Mouse (Mus musculus): Measurements from ENCODE around the gene Capn9. TPM values are rescaled to one million over a fixed set of nuclear protein-coding genes. Genes with fewer than 3 reads are reported as not detected.

The Capn9 gene
- polyA plus RNA-seq, 1 experiment from 2014 or later, result 0.14 TPM

GRCm38 (mm10) chr8:124586556-124586955, 10.6 kb downstream of the Capn9 start:
- H3K36me3 ChIP-seq (ENCODE audit: control insufficient read depth, insufficient read depth), result no peaks in the 10 kb centered on the region
- WGBS, result 86% methylated on average over 2 of the region's 2 CpGs
- H3K9me3 ChIP-seq (ENCODE audit: control insufficient read depth, low read length), result no peaks in the 10 kb centered on the region
- H3K27me3 ChIP-seq (replicated peaks; ENCODE audit: control insufficient read depth, insufficient read depth, low read length), result no peaks in the 10 kb centered on the region
- no peak overlapping the region for H3K27ac ChIP-seq (ENCODE audit: low read length)
- ATAC-seq, result no peak
- no peaks in the 10 kb centered on the region for H3K4me1 ChIP-seq (replicated peaks; ENCODE audit: control insufficient read depth, insufficient read depth, low read length)
- no peak overlapping the region for H3K4me3 ChIP-seq (replicated peaks; ENCODE audit: low read length)
- no peak overlapping the region for H3K9ac ChIP-seq (replicated peaks; ENCODE audit: low read depth, low read length)
- no peak overlapping the region for H3K4me2 ChIP-seq (ENCODE audit: low read length)

GRCm38 (mm10) chr8:124589393-124589792, 13.5 kb downstream of the Capn9 start:
- Histone ChIP-seq H3K36me3 (ENCODE audit: control insufficient read depth, insufficient read depth) (no peaks in the 10 kb centered on the region), H3K27me3 (replicated peaks; ENCODE audit: control insufficient read depth, insufficient read depth, low read length) (no peaks in the 10 kb centered on the region), H3K9me3 (ENCODE audit: control insufficient read depth, low read length) (no peaks in the 10 kb centered on the region), H3K4me1 (replicated peaks; ENCODE audit: control insufficient read depth, insufficient read depth, low read length) (no peaks in the 10 kb centered on the region), H3K4me3 (replicated peaks; ENCODE audit: low read length) (no peak overlapping the region), H3K27ac (ENCODE audit: low read length) (no peak overlapping the region), H3K4me2 (ENCODE audit: low read length) (no peak overlapping the region), H3K9ac (replicated peaks; ENCODE audit: low read depth, low read length) (no peak overlapping the region)
- 81% methylated on average over 4 of the region's 4 CpGs for WGBS
- ATAC-seq, result no peak

- H3K9me3 ChIP-seq (ENCODE audit: control insufficient read depth, low read length), result no peaks in the 10 kb centered on the region
- H3K27me3 ChIP-seq (replicated peaks; ENCODE audit: control insufficient read depth, insufficient read depth, low read length), result no peaks in the 10 kb centered on the region
- WGBS, result 71% methylated on average over 5 of the region's 5 CpGs
- H3K9ac ChIP-seq (replicated peaks; ENCODE audit: low read depth, low read length), result no peak overlapping the region
- no peak overlapping the region for H3K27ac ChIP-seq (ENCODE audit: low read length)
- H3K4me2 ChIP-seq (ENCODE audit: low read length), result no peak overlapping the region
- no peaks in the 10 kb centered on the region for H3K36me3 ChIP-seq (ENCODE audit: control insufficient read depth, insufficient read depth)
- no peak for ATAC-seq
- H3K4me3 ChIP-seq (replicated peaks; ENCODE audit: low read length), result no peak overlapping the region
- no peaks in the 10 kb centered on the region for H3K4me1 ChIP-seq (replicated peaks; ENCODE audit: control insufficient read depth, insufficient read depth, low read length)
Observed at GRCm38 (mm10) chr8:124604066-124604465, 28.2 kb downstream of the Capn9 start.

- Histone ChIP-seq H3K9ac (replicated peaks; ENCODE audit: low read depth, low read length) (no peak overlapping the region), H3K27ac (ENCODE audit: low read length) (no peak overlapping the region)
Observed at GRCm38 (mm10) chr8:124608239-124608971, 32.5 kb downstream of the Capn9 start.

GRCm38 (mm10) chr8:124608972-124609353, 33.1 kb downstream of the Capn9 start:
- Histone ChIP-seq H3K4me3 (replicated peaks; ENCODE audit: low read length) (no peak overlapping the region), H3K27me3 (replicated peaks; ENCODE audit: control insufficient read depth, insufficient read depth, low read length) (no peaks in the 10 kb centered on the region), H3K9ac (replicated peaks; ENCODE audit: low read depth, low read length) (no peak overlapping the region), H3K36me3 (ENCODE audit: control insufficient read depth, insufficient read depth) (no peaks in the 10 kb centered on the region), H3K9me3 (ENCODE audit: control insufficient read depth, low read length) (no peaks in the 10 kb centered on the region), H3K4me2 (ENCODE audit: low read length) (no peak overlapping the region), H3K27ac (ENCODE audit: low read length) (no peak overlapping the region), H3K4me1 (replicated peaks; ENCODE audit: control insufficient read depth, insufficient read depth, low read length) (no peaks in the 10 kb centered on the region)
- WGBS, result 68% methylated on average over 9 of the region's 9 CpGs
- no peak for ATAC-seq

More at GRCm38 (mm10) chr8:124608239-124608971, 32.5 kb downstream of the Capn9 start:
- WGBS, result 75% methylated on average over 13 of the region's 13 CpGs
- Histone ChIP-seq H3K36me3 (ENCODE audit: control insufficient read depth, insufficient read depth) (no peaks in the 10 kb centered on the region), H3K4me2 (ENCODE audit: low read length) (no peak overlapping the region), H3K4me3 (replicated peaks; ENCODE audit: low read length) (no peak overlapping the region), H3K27me3 (replicated peaks; ENCODE audit: control insufficient read depth, insufficient read depth, low read length) (no peaks in the 10 kb centered on the region), H3K4me1 (replicated peaks; ENCODE audit: control insufficient read depth, insufficient read depth, low read length) (no peaks in the 10 kb centered on the region), H3K9me3 (ENCODE audit: control insufficient read depth, low read length) (no peaks in the 10 kb centered on the region)
- no peak for ATAC-seq

- Histone ChIP-seq H3K9ac (replicated peaks; ENCODE audit: low read depth, low read length) (no peak overlapping the region), H3K27me3 (replicated peaks; ENCODE audit: control insufficient read depth, insufficient read depth, low read length) (peaks cover 5% of the 10 kb centered on the region; the same call in 1 of the 2 replicates), H3K27ac (ENCODE audit: low read length) (no peak overlapping the region), H3K36me3 (ENCODE audit: control insufficient read depth, insufficient read depth) (no peaks in the 10 kb centered on the region), H3K4me3 (replicated peaks; ENCODE audit: low read length) (no peak overlapping the region), H3K4me2 (ENCODE audit: low read length) (no peak overlapping the region), H3K9me3 (ENCODE audit: control insufficient read depth, low read length) (no peaks in the 10 kb centered on the region), H3K4me1 (replicated peaks; ENCODE audit: control insufficient read depth, insufficient read depth, low read length) (peaks cover 10% of the 10 kb centered on the region; the same call in 1 of the 2 replicates)
- no peak for ATAC-seq
- WGBS, result 80% methylated on average over 6 of the region's 6 CpGs
Observed at GRCm38 (mm10) chr8:124614325-124614724, 38.4 kb downstream of the Capn9 start.

GRCm38 (mm10) chr8:124617266-124617869, 41.5 kb downstream of the Capn9 start:
- no peak overlapping the region for H3K27ac ChIP-seq (ENCODE audit: low read length)
- WGBS, result 2% methylated on average over 17 of the region's 17 CpGs

GRCm38 (mm10) chr8:124618252-124618651, 42.3 kb downstream of the Capn9 start:
- WGBS, result 62% methylated on average over 9 of the region's 9 CpGs
- Histone ChIP-seq H3K9me3 (ENCODE audit: control insufficient read depth, low read length) (no peaks in the 10 kb centered on the region), H3K4me2 (ENCODE audit: low read length) (no peak overlapping the region), H3K27ac (ENCODE audit: low read length) (no peak overlapping the region), H3K36me3 (ENCODE audit: control insufficient read depth, insufficient read depth) (no peaks in the 10 kb centered on the region), H3K27me3 (replicated peaks; ENCODE audit: control insufficient read depth, insufficient read depth, low read length) (peaks cover 5% of the 10 kb centered on the region; the same call in 1 of the 2 replicates), H3K4me3 (replicated peaks; ENCODE audit: low read length) (no peak overlapping the region), H3K9ac (replicated peaks; ENCODE audit: low read depth, low read length) (no peak overlapping the region), H3K4me1 (replicated peaks; ENCODE audit: control insufficient read depth, insufficient read depth, low read length) (peaks cover 17% of the 10 kb centered on the region)
- no peak for ATAC-seq

More at GRCm38 (mm10) chr8:124617266-124617869, 41.5 kb downstream of the Capn9 start:
- H3K9ac ChIP-seq (replicated peaks; ENCODE audit: low read depth, low read length), result peak overlapping the region; percentile 61
- H3K4me2 ChIP-seq (ENCODE audit: low read length), result peak overlapping the region; percentile 63
- peaks cover 5% of the 10 kb centered on the region; the same call in 1 of the 2 replicates for H3K27me3 ChIP-seq (replicated peaks; ENCODE audit: control insufficient read depth, insufficient read depth, low read length)
- H3K4me1 ChIP-seq (replicated peaks; ENCODE audit: control insufficient read depth, insufficient read depth, low read length), result peaks cover 17% of the 10 kb centered on the region
- H3K36me3 ChIP-seq (ENCODE audit: control insufficient read depth, insufficient read depth), result no peaks in the 10 kb centered on the region
- H3K4me3 ChIP-seq (replicated peaks; ENCODE audit: low read length), result peak overlapping the region; percentile 46
- no peaks in the 10 kb centered on the region for H3K9me3 ChIP-seq (ENCODE audit: control insufficient read depth, low read length)
- peak; percentile 84 for ATAC-seq

- Histone ChIP-seq H3K36me3 (ENCODE audit: control insufficient read depth, insufficient read depth) (no peaks in the 10 kb centered on the region), H3K9me3 (ENCODE audit: control insufficient read depth, low read length) (no peaks in the 10 kb centered on the region), H3K4me3 (replicated peaks; ENCODE audit: low read length) (no peak overlapping the region), H3K4me1 (replicated peaks; ENCODE audit: control insufficient read depth, insufficient read depth, low read length) (peaks cover 17% of the 10 kb centered on the region), H3K27ac (ENCODE audit: low read length) (peak overlapping the region; percentile 71), H3K9ac (replicated peaks; ENCODE audit: low read depth, low read length) (no peak overlapping the region), H3K27me3 (replicated peaks; ENCODE audit: control insufficient read depth, insufficient read depth, low read length) (peaks cover 3% of the 10 kb centered on the region; the same call in 1 of the 2 replicates), H3K4me2 (ENCODE audit: low read length) (no peak overlapping the region)
- 14% methylated on average over 5 of the region's 5 CpGs for WGBS
- ATAC-seq, result peak; percentile 86
Observed at GRCm38 (mm10) chr8:124621255-124621654, 45.3 kb downstream of the Capn9 start.

Data from forebrain, embryonic 16.5 days (tissue).